Comparison of ENCODE assay signal across 8 mouse cellular contexts in genomic region chr2:161109398-161109821, GRCm38 (mm10). TPM values are rescaled to one million over a fixed set of nuclear protein-coding genes. Genes with fewer than 3 reads are reported as not detected.
A peak's percentile ranks its signal among the peaks of the same experiment; 100 is the strongest.
DNase-seq lines count a peak whose midpoint lies in the region; ATAC-seq and TF ChIP-seq lines count a peak whose summit lies in the region.

No protein-coding gene starts in this region.

- dilution Hi-C loops in CH12.LX (cut with MboI; ENCODE audit: extremely low pct_ligation_motif_present, extremely low pct_unique_long_range_greater_than_20kb, low sequenced_read_pairs) = no loop called here

- no peak for TF ChIP-seq EP300 in CH12.LX (IDR thresholded peaks at IDR 0.05; ENCODE audit: low read length)

- H3K79me2 ChIP-seq in CH12.LX (replicated peaks; ENCODE audit: control insufficient read depth, extremely low read depth, insufficient read depth, poor library complexity, severe bottlenecking) = peaks cover 42% of the 10 kb centered on the region

- peaks cover 16% of the 10 kb centered on the region for H3K4me1 ChIP-seq in heart, embryonic 16.5 days (ENCODE audit: control insufficient read depth, insufficient read depth, low read length)
- peaks cover 2 to 30% of the 10 kb centered on the region in 2 experiments for H3K4me1 ChIP-seq in CH12.LX (ENCODE audit: control insufficient read depth in 1 of 2, insufficient read depth in 2 of 2)
- H3K4me1 ChIP-seq in embryonic facial prominence, embryonic 12.5 days = peaks cover 26% of the 10 kb centered on the region
- H3K4me1 ChIP-seq in limb, embryonic 13.5 days = peaks cover 31% of the 10 kb centered on the region
- H3K4me1 ChIP-seq in small intestine, adult 2 months (ENCODE audit: control insufficient read depth, insufficient read depth, insufficient read length, low read length) = peaks cover 2% of the 10 kb centered on the region; the same call in 1 of the 2 replicates

- WGBS in heart, embryonic 16.5 days = under 1% methylated on average over 26 of the region's 26 CpGs
- WGBS in embryonic facial prominence, embryonic 12.5 days = under 1% methylated on average over 26 of the region's 26 CpGs
- WGBS in limb, embryonic 13.5 days = 1% methylated on average over 25 of the region's 26 CpGs
- WGBS in small intestine, adult 2 months = under 1% methylated on average over 26 of the region's 26 CpGs

- no peak for TF ChIP-seq RAD21 in CH12.LX (IDR thresholded peaks at IDR 0.05; ENCODE audit: low read depth, low read length)

- H3K9me3 ChIP-seq in heart, embryonic 16.5 days (replicated peaks; ENCODE audit: control insufficient read depth, low read length) = no peaks in the 10 kb centered on the region
- no peaks in the 10 kb centered on the region for H3K9me3 ChIP-seq in CH12.LX (replicated peaks; ENCODE audit: low read length)
- H3K9me3 ChIP-seq in embryonic facial prominence, embryonic 12.5 days = no peaks in the 10 kb centered on the region
- H3K9me3 ChIP-seq in limb, embryonic 13.5 days = no peaks in the 10 kb centered on the region

- no peaks in the 10 kb centered on the region for H3K27me3 ChIP-seq in heart, embryonic 16.5 days (ENCODE audit: control insufficient read depth, insufficient read depth, low read length)
- H3K27me3 ChIP-seq in CH12.LX (replicated peaks) = peaks cover 30% of the 10 kb centered on the region
- H3K27me3 ChIP-seq in embryonic facial prominence, embryonic 12.5 days = no peaks in the 10 kb centered on the region
- H3K27me3 ChIP-seq in limb, embryonic 13.5 days = no peaks in the 10 kb centered on the region
- no peaks in the 10 kb centered on the region for H3K27me3 ChIP-seq in small intestine, adult 2 months (ENCODE audit: control insufficient read depth, insufficient read depth, low read length)

- intact Hi-C loops in heart, postnatal 14 days (cut with DNase I) = no loop called here

- peak overlapping the region; percentile 73 for H3K9ac ChIP-seq in heart, embryonic 16.5 days (ENCODE audit: low read length)
- peak overlapping the region; percentile 46 for H3K9ac ChIP-seq in CH12.LX (ENCODE audit: insufficient read depth, low read depth)
- peak overlapping the region; percentile 99 for H3K9ac ChIP-seq in embryonic facial prominence, embryonic 12.5 days
- peak overlapping the region; percentile 74 for H3K9ac ChIP-seq in limb, embryonic 13.5 days

- DNase-seq in heart, postnatal 14 days = no peak
- DNase-seq in CH12.LX (ENCODE audit: extremely low read depth) = no peak
- DNase-seq in ovary, postnatal 10 days (ENCODE audit: low spot score) = no peak
- DNase-seq in thymus, adult 18-20 months = no peak

- peak overlapping the region; percentile 96 for H3K4me3 ChIP-seq in heart, embryonic 16.5 days (ENCODE audit: low read length)
- H3K4me3 ChIP-seq in CH12.LX (replicated peaks in 1 of 3; ENCODE audit: low read depth in 2 of 3, low read length in 2 of 3, poor library complexity in 1 of 3) = peak overlapping the region; percentile 41 to 94 (median 54)
- peak overlapping the region; percentile 96 for H3K4me3 ChIP-seq in embryonic facial prominence, embryonic 12.5 days
- H3K4me3 ChIP-seq in limb, embryonic 13.5 days = peak overlapping the region; percentile 96
- H3K4me3 ChIP-seq in small intestine, adult 2 months (ENCODE audit: low read depth, low read length) = peak overlapping the region; percentile 79

- in situ Hi-C loops in CH12.LX (cut with MboI; ENCODE audit: low pct_ligation_motif_present, low pct_unique_long_range_greater_than_20kb, low sequenced_read_pairs) = no loop called here

- peak overlapping the region; percentile 91 for H3K4me2 ChIP-seq in heart, embryonic 16.5 days (ENCODE audit: low read depth, low read length)
- peak overlapping the region; percentile 59 for H3K4me2 ChIP-seq in CH12.LX (ENCODE audit: insufficient read depth, low read depth, poor library complexity, severe bottlenecking)
- peak overlapping the region; percentile 76 for H3K4me2 ChIP-seq in embryonic facial prominence, embryonic 12.5 days (replicated peaks)
- peak overlapping the region; percentile 83 for H3K4me2 ChIP-seq in limb, embryonic 13.5 days (replicated peaks)

- peak; percentile 3; the same call in 1 of the 2 replicates for ATAC-seq in heart, embryonic 16.5 days (replicated peaks; ENCODE audit: extremely low read depth, insufficient read depth, low FRiP score)
- peak; percentile 11; the same call in 1 of the 2 replicates for ATAC-seq in embryonic facial prominence, embryonic 12.5 days (ENCODE audit: insufficient number of reproducible peaks, insufficient read depth, low FRiP score, low TSS enrichment)
- no peak; the same call in 1 of the 2 replicates for ATAC-seq in limb, embryonic 13.5 days (ENCODE audit: low FRiP score, low read depth)

- TF ChIP-seq POLR2A in CH12.LX (IDR thresholded peaks at IDR 0.05; ENCODE audit: low read depth, low read length) = no peak
- no peak for TF ChIP-seq POLR2A in small intestine, adult 2 months (IDR thresholded peaks at IDR 0.05; ENCODE audit: low read depth, low read length)

- no peaks in the 10 kb centered on the region for H3K36me3 ChIP-seq in heart, embryonic 16.5 days (ENCODE audit: control insufficient read depth, insufficient read depth)
- H3K36me3 ChIP-seq in CH12.LX (replicated peaks in 1 of 2; ENCODE audit: control insufficient read depth in 1 of 2, insufficient read depth in 1 of 2, low read length in 1 of 2) = peaks cover 0 to 5% of the 10 kb centered on the region in 2 experiments
- no peaks in the 10 kb centered on the region for H3K36me3 ChIP-seq in embryonic facial prominence, embryonic 12.5 days
- no peaks in the 10 kb centered on the region; the same call in 1 of the 2 replicates for H3K36me3 ChIP-seq in limb, embryonic 13.5 days
- no peaks in the 10 kb centered on the region for H3K36me3 ChIP-seq in small intestine, adult 2 months (ENCODE audit: control insufficient read depth, insufficient read depth, low read length)

- no peak for TF ChIP-seq CTCF in CH12.LX (conservative IDR thresholded peaks at IDR 0.05 in 1 of 2, IDR thresholded peaks at IDR 0.05 in 1 of 2; ENCODE audit: low read depth in 2 of 2, low read length in 2 of 2)
- no peak for TF ChIP-seq CTCF in small intestine, adult 2 months (IDR thresholded peaks at IDR 0.05; ENCODE audit: extremely low read depth, insufficient read length, insufficient replicate concordance, low read depth, low read length)

- 0 out of 2 replicates have a peak overlapping the region, but pooled peaks have one; percentile 5 for H3K27ac ChIP-seq in heart, embryonic 16.5 days (ENCODE audit: low read length)
- no peak overlapping the region for H3K27ac ChIP-seq in CH12.LX (ENCODE audit: insufficient read depth, low read depth)
- H3K27ac ChIP-seq in embryonic facial prominence, embryonic 12.5 days = peak overlapping the region; percentile 4; the same call in 1 of the 2 replicates
- peak overlapping the region; percentile 22; the same call in 1 of the 2 replicates for H3K27ac ChIP-seq in limb, embryonic 13.5 days
- H3K27ac ChIP-seq in small intestine, adult 2 months (ENCODE audit: insufficient read depth, low read depth, low read length) = no peak overlapping the region

TF ChIP-seq in CH12.LX, 34 proteins besides CTCF, POLR2A, EP300 and RAD21:
- TF ChIP-seq MEF2A (IDR thresholded peaks at IDR 0.05; ENCODE audit: borderline replicate concordance, low read depth, low read length) (no peak), IRF4 (IDR thresholded peaks at IDR 0.05; ENCODE audit: low read depth, low read length) (no peak), JUND (conservative IDR thresholded peaks at IDR 0.05; ENCODE audit: low read depth, low read length) (no peak), SMC3 (IDR thresholded peaks at IDR 0.05; ENCODE audit: low read depth, low read length) (no peak), ZMIZ1 (IDR thresholded peaks at IDR 0.05; ENCODE audit: low read depth, low read length) (no peak), ZNF384 (IDR thresholded peaks at IDR 0.05; ENCODE audit: low read depth, low read length) (no peak), USF1 (IDR thresholded peaks at IDR 0.05; ENCODE audit: low read depth, low read length) (no peak), CHD1 (IDR thresholded peaks at IDR 0.05; ENCODE audit: low read depth, low read length) (no peak), E2F4 (IDR thresholded peaks at IDR 0.05; ENCODE audit: insufficient replicate concordance, low read depth, low read length) (no peak), TBP (conservative IDR thresholded peaks at IDR 0.05; ENCODE audit: low read depth, low read length) (no peak), MYC (IDR thresholded peaks at IDR 0.05; ENCODE audit: low read depth, low read length) (no peak), ZKSCAN1 (IDR thresholded peaks at IDR 0.05; ENCODE audit: borderline replicate concordance, low read depth, low read length) (no peak), MAFK (IDR thresholded peaks at IDR 0.05; ENCODE audit: insufficient replicate concordance, low read length) (no peak), HCFC1 (IDR thresholded peaks at IDR 0.05; ENCODE audit: low read depth, low read length) (no peak)

RNA-seq across cellular contexts. Expression of gene Chd6, which starts 0.5 kb away (rescaled TPM):
- 18.4 and 18.8 TPM in 2 replicates for polyA plus RNA-seq in heart, embryonic 16.5 days (2015; fragmentation: Nextera tagmentation; extraction: Ambion mirVana)
- total RNA-seq in heart, postnatal 14 days (2021) = 10 to 100 TPM; 87.6 to 95.7 TPM
- total RNA-seq in CH12.LX (2012; rRNA removed) (17.1 and 19.7 TPM in 2 replicates), CH12.LX (2014; rRNA removed) (9.4 and 10.8 TPM in 2 replicates)
- 12.9 and 14.0 TPM in 2 replicates for polyA plus RNA-seq in CH12.LX (2012; ENCODE audit: insufficient read length, low read depth)
- polyA plus RNA-seq in embryonic facial prominence, embryonic 12.5 days (2016; fragmentation: Nextera tagmentation; extraction: Ambion mirVana) = 44.6 and 48.2 TPM in 2 replicates
- 41.6 and 45.4 TPM in 2 replicates for polyA plus RNA-seq in limb, embryonic 13.5 days (2015; fragmentation: Nextera tagmentation; extraction: Ambion mirVana)
- polyA plus RNA-seq in small intestine, adult 2 months (2012; rRNA removed) = 2.1 and 3.1 TPM in 2 replicates

Comparison
In these comparisons a context has a peak if more than half of its experiments do, and no peak if none do; other contexts are left out.
1. H3K27ac ChIP-seq: peak in heart, embryonic 16.5 days (single experiment), embryonic facial prominence, embryonic 12.5 days (single experiment) and limb, embryonic 13.5 days (single experiment); none in CH12.LX (single experiment) and small intestine, adult 2 months (single experiment).
2. H3K9ac ChIP-seq: peak in every context shown above with its lines; median percentile 99 in embryonic facial prominence, embryonic 12.5 days; 74 in limb, embryonic 13.5 days; 73 in heart, embryonic 16.5 days; 46 in CH12.LX.
3. Peak in every context shown above with its lines, with median percentiles within 50 percentile points of each other: H3K4me2 ChIP-seq and H3K4me3 ChIP-seq.